Mouse (Mus musculus) midbrain, embryonic 16.5 days (tissue): ENCODE data around the gene Baz1b. TPM values are rescaled to one million over a fixed set of nuclear protein-coding genes. Genes with fewer than 3 reads are reported as not detected.
"Not testable (repeated sequence)": the region's sequence is repeated elsewhere in the genome, so short reads cannot be mapped to it uniquely, and the experiment has no call there.

Source experiments
- ATAC-seq: fragments of 200-750 bp; cut with Nextera tagmentation; 2 replicates; pipeline ENCODE4 v1.8.0; 2017; ENCODE audit warnings: moderate TSS enrichment
- H3K27ac ChIP-seq: fragments of 300-500 bp; sonication (generic); 2 replicates; pipeline ENCODE4 v1.5.1; 2014; ENCODE audit warnings: mild to moderate bottlenecking, low read length, mixed read lengths
- H3K27me3 ChIP-seq: fragments of 300-500 bp; sonication (generic); 2 replicates; pipeline ENCODE4 v1.6.1; 2014; ENCODE audit warnings: low read depth, low read length, mixed read lengths; ENCODE audit not compliant: control insufficient read depth, insufficient read depth
- H3K36me3 ChIP-seq: fragments of 300-500 bp; sonication (generic); 2 replicates; pipeline ENCODE4 v1.6.1; 2014; ENCODE audit warnings: mild to moderate bottlenecking, low read length, moderate library complexity, mixed read lengths; ENCODE audit not compliant: control insufficient read depth, insufficient read depth
- H3K4me1 ChIP-seq: fragments of 300-500 bp; sonication (generic); 2 replicates; pipeline ENCODE4 v1.6.1; 2014; ENCODE audit warnings: mild to moderate bottlenecking, low read length, mixed read lengths; ENCODE audit not compliant: control insufficient read depth, insufficient read depth
- H3K4me2 ChIP-seq: fragments of 300-500 bp; sonication (generic); 2 replicates; pipeline ENCODE4 v1.6.1; 2014; ENCODE audit warnings: mild to moderate bottlenecking, low read length, mixed read lengths
- H3K4me3 ChIP-seq: fragments of 300-500 bp; sonication (generic); 2 replicates; pipeline ENCODE4 v1.5.1; 2014; ENCODE audit warnings: low read depth, mild to moderate bottlenecking, low read length, moderate library complexity, mixed read lengths
- H3K9ac ChIP-seq: fragments of 300-500 bp; sonication (generic); 2 replicates; pipeline ENCODE4 v1.6.1; 2014; ENCODE audit warnings: low read depth, low read length, mixed read lengths
- H3K9me3 ChIP-seq: fragments of 300-500 bp; sonication (generic); replicated peaks from 2 replicates; pipeline ENCODE4 v1.6.1; 2014; ENCODE audit warnings: mild to moderate bottlenecking, low read length, mixed read lengths; ENCODE audit not compliant: control insufficient read depth, poor library complexity, severe bottlenecking
- WGBS: fragments of 180-500 bp; shearing (Covaris S2); extraction: QIAGEN DNeasy Blood & Tissue Kit; methylation state at CpG from one replicate; pipeline ENCODE4 v1.1.7; 2014; 5-methylcytosine and 5-hydroxymethylcytosine counted together
- polyA plus RNA-seq: library from polyadenylated mRNA; unstranded; fragments of >200 nt; fragmentation: Nextera tagmentation; extraction: Ambion mirVana; gene quantifications from 2 replicates; pipeline ENCODE4 v1.2.1, GENCODE M21; 2015

The Baz1b gene
- polyA plus RNA-seq, 1 experiment from 2014 or later, result 19.5 TPM

- WGBS, result 100% methylated on average over 1 of the region's 1 CpGs
- no peaks in the 10 kb centered on the region for H3K4me1 ChIP-seq
- no peak for ATAC-seq
- H3K4me3 ChIP-seq, result no peak overlapping the region
- H3K27ac ChIP-seq, result no peak overlapping the region
- no peak overlapping the region for H3K4me2 ChIP-seq
- H3K36me3 ChIP-seq, result peaks cover 33% of the 10 kb centered on the region
- H3K9ac ChIP-seq, result no peak overlapping the region
- no peaks in the 10 kb centered on the region for H3K27me3 ChIP-seq
- no peaks in the 10 kb centered on the region for H3K9me3 ChIP-seq
Measured at GRCm38 (mm10) chr5:135208197-135208596, 21.1 kb downstream of the Baz1b start.

DNA sequence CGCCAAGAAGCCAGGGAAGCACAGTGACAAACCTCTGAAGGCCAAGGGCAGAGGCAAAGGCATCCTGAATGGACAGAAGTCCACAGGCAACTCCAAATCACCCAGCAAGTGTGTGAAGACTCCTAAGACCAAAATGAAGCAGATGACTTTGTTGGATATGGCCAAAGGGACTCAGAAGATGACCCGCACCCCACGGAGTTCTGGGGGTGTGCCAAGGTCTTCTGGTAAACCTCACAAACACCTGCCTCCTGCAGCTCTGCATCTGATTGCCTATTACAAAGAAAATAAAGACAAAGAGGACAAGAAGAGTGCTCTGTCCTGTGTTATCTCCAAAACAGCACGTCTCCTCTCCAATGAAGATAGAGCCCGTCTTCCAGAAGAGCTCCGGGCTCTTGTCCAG is 29.8 kb downstream of the Baz1b start:
- 91% methylated on average over 6 of the region's 6 CpGs for WGBS
- no peaks in the 10 kb centered on the region for H3K9me3 ChIP-seq
- H3K36me3 ChIP-seq, result peaks cover 31% of the 10 kb centered on the region
- H3K27ac ChIP-seq, result no peak overlapping the region
- H3K9ac ChIP-seq, result no peak overlapping the region
- no peak overlapping the region for H3K4me3 ChIP-seq
- H3K27me3 ChIP-seq, result no peaks in the 10 kb centered on the region
- H3K4me1 ChIP-seq, result no peaks in the 10 kb centered on the region
- H3K4me2 ChIP-seq, result no peak overlapping the region
- ATAC-seq, result no peak

DNA sequence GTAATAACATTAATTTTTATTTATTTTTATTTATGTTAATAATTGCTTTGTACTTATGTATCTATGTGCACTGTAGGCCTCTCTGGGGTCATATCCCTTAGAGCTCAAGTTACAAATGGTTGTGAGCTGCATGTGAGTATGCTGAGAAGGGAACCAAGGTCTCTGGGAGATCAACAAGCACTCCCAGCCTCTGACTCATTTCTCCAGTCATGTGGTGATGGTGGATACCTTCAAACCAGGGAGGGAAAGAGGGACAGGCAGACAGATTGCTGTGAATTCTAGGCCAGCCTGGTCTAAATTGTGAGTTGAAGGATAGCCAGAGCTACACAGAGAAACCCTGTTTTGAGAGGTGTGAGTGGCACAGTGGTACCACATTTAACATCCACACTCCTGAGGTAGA is 33.9 kb downstream of the Baz1b start:
- no peak for ATAC-seq
- Histone ChIP-seq H3K4me3 (no peak overlapping the region), H3K36me3 (peaks cover 51% of the 10 kb centered on the region)

DNA sequence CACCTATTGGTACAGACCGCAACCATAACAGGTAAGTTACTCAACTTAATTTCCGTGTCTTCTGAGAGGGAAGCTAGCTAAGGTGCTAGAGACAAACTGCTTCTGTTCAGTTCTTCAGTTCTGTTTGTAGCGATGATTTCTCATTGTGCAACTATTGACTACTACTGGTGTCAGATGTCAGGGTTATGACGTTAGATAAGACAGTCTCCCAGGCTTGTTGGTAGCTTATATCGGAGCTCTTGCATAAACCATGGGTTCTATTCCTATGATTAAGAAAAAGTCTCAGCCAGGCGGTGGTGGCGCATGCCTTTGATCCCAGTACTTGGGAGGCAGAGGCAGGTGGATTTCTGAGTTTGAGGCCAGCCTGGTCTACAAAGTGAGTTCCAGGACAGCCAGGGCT is 35.0 kb downstream of the Baz1b start:
- Histone ChIP-seq H3K36me3 (peaks cover 49% of the 10 kb centered on the region), H3K9ac (no peak overlapping the region), H3K27me3 (no peaks in the 10 kb centered on the region), H3K4me1 (no peaks in the 10 kb centered on the region), H3K9me3 (no peaks in the 10 kb centered on the region), H3K4me3 (no peak overlapping the region), H3K27ac (no peak overlapping the region), H3K4me2 (no peak overlapping the region)
- WGBS, result 99% methylated on average over 7 of the region's 7 CpGs
- ATAC-seq, result no peak

More for the DNA sequence above, 33.9 kb downstream of the Baz1b start:
- H3K4me2 ChIP-seq, result no peak overlapping the region
- H3K9me3 ChIP-seq, result no peaks in the 10 kb centered on the region
- H3K27me3 ChIP-seq, result no peaks in the 10 kb centered on the region
- no peaks in the 10 kb centered on the region for H3K4me1 ChIP-seq
- no peak overlapping the region for H3K27ac ChIP-seq
- H3K9ac ChIP-seq, result no peak overlapping the region

DNA sequence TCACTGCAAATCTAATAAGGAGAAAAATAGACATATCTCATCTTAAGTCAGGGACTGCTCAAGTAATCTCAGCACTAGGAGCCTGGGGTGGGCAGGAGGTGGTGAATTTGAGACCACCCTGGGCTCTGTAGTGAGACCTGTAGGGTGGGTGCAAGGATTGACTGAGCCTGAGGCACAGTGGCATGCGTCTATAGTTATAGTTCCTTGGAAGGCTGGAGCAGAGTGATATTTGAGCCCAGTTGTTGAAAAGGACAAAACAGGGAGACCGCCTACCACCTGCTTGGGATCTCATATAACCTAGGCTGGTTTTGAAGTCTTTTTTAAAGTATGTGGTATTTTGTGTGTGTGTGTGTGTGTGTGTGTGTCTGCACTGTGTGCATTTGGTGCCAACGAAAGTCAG is 37.1 kb downstream of the Baz1b start:
- Histone ChIP-seq H3K27ac (no peak overlapping the region), H3K36me3 (peaks cover 49% of the 10 kb centered on the region), H3K9ac (no peak overlapping the region), H3K9me3 (no peaks in the 10 kb centered on the region), H3K4me2 (no peak overlapping the region), H3K27me3 (no peaks in the 10 kb centered on the region), H3K4me3 (no peak overlapping the region), H3K4me1 (no peaks in the 10 kb centered on the region)
- WGBS, result 92% methylated on average over 3 of the region's 3 CpGs
- ATAC-seq, result no peak

DNA sequence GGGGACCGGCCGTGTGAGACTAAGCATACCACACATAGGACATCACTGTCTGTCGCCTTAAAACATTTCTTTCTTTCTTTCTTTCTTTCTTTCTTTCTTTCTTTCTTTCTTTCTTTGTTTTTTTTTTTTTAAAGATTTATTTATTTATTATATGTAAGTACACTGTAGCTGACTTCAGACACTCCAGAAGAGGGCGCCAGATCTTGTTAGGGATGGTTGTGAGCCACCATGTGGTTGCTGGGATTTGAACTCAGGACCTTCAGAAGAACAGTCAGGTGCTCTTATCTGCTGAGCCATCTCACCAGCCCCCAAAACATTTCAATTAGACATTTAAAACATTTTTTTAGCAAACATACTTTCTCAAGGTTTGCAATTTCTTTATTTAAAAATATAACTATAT is 38.8 kb downstream of the Baz1b start:
- H3K4me3 ChIP-seq, H3K4me1 ChIP-seq, H3K4me2 ChIP-seq, ATAC-seq, H3K9ac ChIP-seq, H3K9me3 ChIP-seq, H3K27me3 ChIP-seq, H3K27ac ChIP-seq: not testable (repeated sequence)
- H3K36me3 ChIP-seq, result peaks cover 51% of the 10 kb centered on the region
- 93% methylated on average over 4 of the region's 4 CpGs for WGBS

GRCm38 (mm10) chr5:135230186-135230585 is 43.1 kb downstream of the Baz1b start:
- Histone ChIP-seq H3K36me3 (peaks cover 54% of the 10 kb centered on the region), H3K27me3 (no peaks in the 10 kb centered on the region), H3K4me2 (no peak overlapping the region), H3K27ac (no peak overlapping the region), H3K9ac (no peak overlapping the region), H3K4me3 (no peak overlapping the region), H3K4me1 (no peaks in the 10 kb centered on the region), H3K9me3 (no peaks in the 10 kb centered on the region)
- WGBS, result 87% methylated on average over 4 of the region's 4 CpGs
- no peak for ATAC-seq

GRCm38 (mm10) chr5:135233166-135233920 is 46.3 kb downstream of the Baz1b start:
- H3K4me3 ChIP-seq, result no peak overlapping the region
- peaks cover 59% of the 10 kb centered on the region for H3K36me3 ChIP-seq
- H3K9ac ChIP-seq, result no peak overlapping the region
- 90% methylated on average over 8 of the region's 8 CpGs for WGBS
- no peak overlapping the region for H3K4me2 ChIP-seq
- no peaks in the 10 kb centered on the region for H3K27me3 ChIP-seq
- no peak for ATAC-seq
- H3K27ac ChIP-seq, result no peak overlapping the region
- H3K4me1 ChIP-seq, result no peaks in the 10 kb centered on the region
- no peaks in the 10 kb centered on the region for H3K9me3 ChIP-seq

DNA sequence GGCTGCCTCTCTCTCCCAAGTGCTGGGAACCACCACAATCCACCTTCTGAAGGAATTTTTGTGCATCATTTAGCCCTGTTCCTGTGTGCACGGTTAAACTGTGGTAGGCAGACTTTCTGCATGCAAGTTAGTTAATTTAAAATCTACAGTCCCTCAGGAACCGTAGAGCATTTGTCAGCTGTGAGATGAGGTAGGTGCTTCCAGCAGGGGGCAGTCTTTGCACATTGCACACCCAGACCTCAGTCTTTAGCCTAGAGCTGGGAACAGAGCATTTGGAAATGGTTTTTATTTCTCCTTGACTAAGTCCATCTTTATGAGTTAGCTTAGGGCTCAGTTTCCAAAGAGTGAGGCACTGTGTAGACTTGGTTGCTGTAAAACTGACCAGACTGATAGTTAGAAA is 49.5 kb downstream of the Baz1b start:
- Histone ChIP-seq H3K4me1 (no peaks in the 10 kb centered on the region), H3K4me2 (no peak overlapping the region), H3K4me3 (no peak overlapping the region), H3K36me3 (peaks cover 50% of the 10 kb centered on the region), H3K9ac (no peak overlapping the region), H3K27me3 (no peaks in the 10 kb centered on the region), H3K27ac (no peak overlapping the region), H3K9me3 (no peaks in the 10 kb centered on the region)
- no peak for ATAC-seq
- WGBS, result 33% methylated on average over 2 of the region's 2 CpGs
